Mouse (Mus musculus): Measurements from ENCODE around the gene Gm16223.
A peak's percentile ranks its signal among the peaks of the same experiment; 100 is the strongest.

Gm16223 gene

GRCm38 (mm10) chr5:42212353-42212752, 144.6 kb downstream of the Gm16223 start:
- DNase-seq (ENCODE audit: low spot score in 2 of 2), result no peak

- no peak for DNase-seq (ENCODE audit: low spot score in 2 of 2)
These were observed 157.1 kb downstream of the Gm16223 start for GRCm38 (mm10) chr5:42224840-42225239.

GRCm38 (mm10) chr5:42228631-42229030, 160.9 kb downstream of the Gm16223 start:
- peak; percentile 36 to 46 for DNase-seq (ENCODE audit: low spot score in 2 of 2)

- DNase-seq (ENCODE audit: low spot score in 2 of 2), result peak; percentile 25 to 26
These were observed 171.5 kb downstream of the Gm16223 start for GRCm38 (mm10) chr5:42239291-42239690.

- DNase-seq (ENCODE audit: low spot score in 2 of 2), result no peak
These were observed 172.0 kb downstream of the Gm16223 start for GRCm38 (mm10) chr5:42239806-42240205.

GRCm38 (mm10) chr5:42250376-42250775, 182.6 kb downstream of the Gm16223 start:
- no peak for DNase-seq (ENCODE audit: low spot score in 2 of 2)

All from right cerebral cortex, postnatal 10 days (tissue).